Mouse (Mus musculus): Measurements from ENCODE around the gene Lrp5. TPM values are rescaled to one million over a fixed set of nuclear protein-coding genes. Genes with fewer than 3 reads are reported as not detected.
"Not testable (repeated sequence)": the region's sequence is repeated elsewhere in the genome, so short reads cannot be mapped to it uniquely, and the experiment has no call there.

Lrp5 gene
- polyA plus RNA-seq, 1 experiment from 2014 or later: 2.3 TPM

DNA sequence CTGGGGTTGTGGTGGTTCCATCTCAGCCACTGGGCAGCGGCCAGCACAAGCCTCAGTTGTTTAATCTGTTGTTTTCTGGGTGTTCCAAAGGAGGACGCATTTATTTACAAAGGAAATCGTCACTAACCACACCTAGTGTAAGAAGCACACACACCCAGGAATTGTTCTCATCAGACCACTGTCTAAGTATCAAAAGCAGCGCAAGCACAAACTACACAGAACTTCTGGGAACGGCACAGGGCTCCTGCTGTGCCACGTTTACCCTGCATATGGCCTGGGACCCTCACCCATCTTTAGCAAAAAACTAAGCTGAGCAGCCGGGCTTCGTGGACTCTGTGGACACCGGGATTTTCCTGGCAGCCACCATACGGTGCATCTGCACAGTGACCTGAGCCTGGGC lies 17.8 kb downstream of the Lrp5 start:
- Histone ChIP-seq H3K27ac (replicated peaks) (no peak overlapping the region), H3K9ac (replicated peaks) (no peak overlapping the region), H3K27me3 (no peaks in the 10 kb centered on the region), H3K4me1 (peaks cover 14% of the 10 kb centered on the region), H3K36me3 (no peaks in the 10 kb centered on the region), H3K9me3 (no peaks in the 10 kb centered on the region), H3K4me3 (no peak overlapping the region), H3K4me2 (replicated peaks) (no peak overlapping the region)
- ATAC-seq (replicated peaks): no peak
- WGBS: 80% methylated on average over 10 of the region's 10 CpGs

DNA sequence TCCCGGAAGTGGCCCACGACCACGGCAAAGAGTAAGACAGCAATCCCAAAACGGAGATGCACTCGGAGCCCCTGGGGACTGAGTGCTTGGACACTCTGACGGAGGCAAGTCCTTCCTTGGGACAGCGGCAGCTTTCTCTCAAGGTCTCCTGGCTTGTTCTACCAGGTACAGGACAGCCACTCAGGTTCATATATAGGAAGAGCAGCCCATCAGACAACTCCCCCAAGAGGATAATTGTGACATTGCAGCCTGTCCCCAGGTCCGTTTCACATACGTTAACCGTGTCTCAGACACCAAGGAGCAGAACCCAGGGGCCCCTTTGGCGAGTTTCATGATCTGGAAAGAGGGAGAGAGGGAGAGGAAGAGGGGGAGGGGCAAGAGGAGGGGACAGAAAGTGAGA lies 18.4 kb downstream of the Lrp5 start:
- no peak overlapping the region for H3K27ac ChIP-seq (replicated peaks)
- H3K27me3 ChIP-seq: no peaks in the 10 kb centered on the region
- H3K9me3 ChIP-seq: no peaks in the 10 kb centered on the region
- H3K4me2 ChIP-seq (replicated peaks): no peak overlapping the region
- no peak for ATAC-seq (replicated peaks)
- no peaks in the 10 kb centered on the region for H3K36me3 ChIP-seq
- 82% methylated on average over 11 of the region's 11 CpGs for WGBS
- H3K4me3 ChIP-seq: no peak overlapping the region
- no peak overlapping the region for H3K9ac ChIP-seq (replicated peaks)
- peaks cover 16% of the 10 kb centered on the region for H3K4me1 ChIP-seq

DNA sequence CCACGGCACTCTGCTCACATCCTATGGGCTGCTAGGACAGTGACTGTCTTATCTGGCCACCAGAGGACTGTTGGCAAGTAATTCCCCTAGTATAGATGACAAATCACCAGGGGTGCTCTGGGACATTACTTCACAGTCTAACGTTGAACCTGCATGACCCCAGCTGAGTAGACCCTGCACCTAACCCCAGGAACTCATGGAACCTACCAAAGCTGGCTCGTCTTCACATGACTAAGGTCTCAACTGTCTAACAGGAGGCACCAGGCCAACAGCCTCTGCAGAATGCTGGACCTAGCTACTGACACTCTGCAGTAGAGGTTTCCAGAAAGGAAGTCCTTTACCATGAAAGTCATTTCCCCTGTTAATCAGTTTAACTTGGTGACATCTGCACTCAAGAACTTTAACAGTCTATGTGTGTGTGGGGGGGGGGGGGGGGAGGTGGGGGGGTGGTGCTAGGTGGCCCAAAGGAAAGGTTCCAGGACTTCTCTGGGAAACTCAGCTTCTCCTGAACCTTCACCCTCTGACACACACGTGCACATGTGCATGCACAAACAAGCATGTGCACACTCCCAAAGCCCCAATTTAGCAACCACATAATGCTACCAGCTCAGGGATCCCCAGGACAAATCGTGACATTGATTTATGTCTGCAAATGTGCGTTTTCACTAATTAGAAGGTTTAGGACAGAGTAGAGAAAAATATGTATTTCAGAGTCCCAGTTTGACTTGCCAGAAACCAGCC lies 19.0 kb downstream of the Lrp5 start:
- Histone ChIP-seq H3K27ac (replicated peaks) (no peak overlapping the region), H3K4me2 (replicated peaks) (no peak overlapping the region), H3K4me3 (no peak overlapping the region), H3K4me1 (peaks cover 17% of the 10 kb centered on the region), H3K36me3 (no peaks in the 10 kb centered on the region), H3K9me3 (no peaks in the 10 kb centered on the region), H3K9ac (replicated peaks) (no peak overlapping the region), H3K27me3 (no peaks in the 10 kb centered on the region)
- ATAC-seq (replicated peaks): no peak
- 88% methylated on average over 6 of the region's 6 CpGs for WGBS

DNA sequence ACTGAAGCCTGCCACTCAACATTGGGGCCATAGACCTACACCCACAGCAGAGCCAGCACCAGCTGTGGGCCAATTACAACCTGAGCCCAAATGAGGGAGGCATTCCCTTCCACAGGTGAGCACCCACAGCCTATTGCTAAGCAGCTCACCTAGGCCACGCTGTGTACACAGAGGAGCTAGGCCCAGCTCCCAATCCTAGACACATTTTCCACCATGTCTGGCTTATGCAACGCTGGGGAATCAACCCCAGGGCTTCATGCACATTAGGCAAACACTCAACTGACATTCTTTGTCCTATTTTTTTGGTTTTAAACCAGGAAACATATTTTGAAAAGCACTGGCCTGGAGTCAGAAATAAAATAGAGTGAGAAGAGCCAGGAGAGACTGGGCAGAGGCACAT lies 19.7 kb downstream of the Lrp5 start:
- no peak overlapping the region for H3K27ac ChIP-seq (replicated peaks)
- H3K27me3 ChIP-seq: no peaks in the 10 kb centered on the region
- peaks cover 17% of the 10 kb centered on the region for H3K4me1 ChIP-seq
- H3K36me3 ChIP-seq: no peaks in the 10 kb centered on the region
- ATAC-seq (replicated peaks): no peak
- no peak overlapping the region for H3K4me2 ChIP-seq (replicated peaks)
- 79% methylated on average over 2 of the region's 2 CpGs for WGBS
- no peaks in the 10 kb centered on the region for H3K9me3 ChIP-seq
- H3K9ac ChIP-seq (replicated peaks): no peak overlapping the region
- no peak overlapping the region for H3K4me3 ChIP-seq

DNA sequence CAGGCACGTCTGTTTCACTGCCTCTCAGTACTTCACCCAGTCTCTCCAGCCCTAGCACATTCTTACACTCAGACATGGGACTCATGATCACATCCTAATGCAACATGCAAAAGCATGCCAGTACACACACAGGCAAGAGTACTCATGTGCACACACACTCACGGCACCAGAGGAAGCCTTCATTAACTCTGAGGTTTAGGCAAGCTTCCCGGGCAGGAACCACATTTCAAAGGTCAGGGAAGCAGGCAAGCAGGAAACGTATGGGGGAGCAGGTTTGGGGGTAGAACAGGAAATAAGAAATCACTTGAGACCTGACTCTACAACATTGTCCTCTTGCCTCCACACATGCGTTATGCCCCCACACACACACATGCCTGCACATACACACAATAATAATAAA lies 20.9 kb downstream of the Lrp5 start:
- no peaks in the 10 kb centered on the region for H3K9me3 ChIP-seq
- H3K36me3 ChIP-seq: no peaks in the 10 kb centered on the region
- H3K9ac ChIP-seq (replicated peaks): no peak overlapping the region
- H3K27ac ChIP-seq (replicated peaks): no peak overlapping the region
- no peak overlapping the region for H3K4me3 ChIP-seq
- no peak overlapping the region for H3K4me2 ChIP-seq (replicated peaks)
- H3K4me1 ChIP-seq: peaks cover 17% of the 10 kb centered on the region
- 77% methylated on average over 5 of the region's 5 CpGs for WGBS
- H3K27me3 ChIP-seq: no peaks in the 10 kb centered on the region
- ATAC-seq (replicated peaks): no peak

DNA sequence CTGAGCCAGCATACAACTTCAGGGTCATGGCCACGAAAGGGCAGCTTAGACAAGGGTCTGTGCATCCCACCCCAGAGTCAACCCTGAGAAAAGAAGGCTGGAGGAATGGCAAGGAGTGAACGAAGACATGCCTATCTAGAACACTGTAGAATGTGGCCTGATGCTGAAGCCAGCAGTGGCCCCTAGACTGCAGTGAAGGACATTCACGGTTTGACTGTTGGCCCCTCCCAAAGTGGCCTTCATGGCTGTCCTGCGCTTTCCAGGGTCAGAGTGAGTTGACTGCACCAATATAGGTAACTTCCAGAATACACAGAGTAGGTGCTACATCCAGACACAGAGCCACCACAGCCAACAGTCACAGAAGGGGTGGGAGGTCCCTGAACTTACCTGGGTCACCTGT lies 28.4 kb downstream of the Lrp5 start:
- Histone ChIP-seq H3K4me1 (0 out of 2 replicates have a peak, but pooled peaks cover 1% of the 10 kb centered on the region), H3K36me3 (peaks cover 9% of the 10 kb centered on the region), H3K4me2 (replicated peaks) (no peak overlapping the region), H3K27me3 (no peaks in the 10 kb centered on the region), H3K9me3 (no peaks in the 10 kb centered on the region), H3K27ac (replicated peaks) (no peak overlapping the region), H3K4me3 (no peak overlapping the region), H3K9ac (replicated peaks) (no peak overlapping the region)
- WGBS: 96% methylated on average over 4 of the region's 4 CpGs
- no peak for ATAC-seq (replicated peaks)

DNA sequence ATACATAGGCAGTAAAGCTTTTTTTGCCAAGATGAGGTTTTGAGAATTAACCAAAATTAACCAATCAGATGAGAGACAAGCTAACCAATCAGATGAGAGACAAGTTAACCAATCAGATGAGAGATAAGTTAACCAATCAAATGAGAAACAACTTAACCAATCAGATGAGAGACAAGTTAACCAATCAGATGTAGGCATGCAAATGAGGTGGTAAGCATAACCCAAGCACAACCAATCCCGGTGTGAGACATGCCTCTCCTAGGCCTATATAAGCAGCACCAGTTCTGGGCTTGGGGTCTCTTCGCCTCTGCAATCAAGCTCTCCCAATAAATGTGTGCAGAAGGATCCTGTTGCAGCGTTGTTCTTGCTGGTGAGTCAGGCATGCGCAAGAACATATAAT lies 29.3 kb downstream of the Lrp5 start:
- H3K4me1 ChIP-seq; ATAC-seq (replicated peaks); H3K4me3 ChIP-seq; H3K27me3 ChIP-seq; H3K9ac ChIP-seq (replicated peaks); H3K9me3 ChIP-seq; H3K4me2 ChIP-seq (replicated peaks); H3K27ac ChIP-seq (replicated peaks): not testable (repeated sequence)
- WGBS: 98% methylated on average over 4 of the region's 4 CpGs
- H3K36me3 ChIP-seq: peaks cover 12% of the 10 kb centered on the region

DNA sequence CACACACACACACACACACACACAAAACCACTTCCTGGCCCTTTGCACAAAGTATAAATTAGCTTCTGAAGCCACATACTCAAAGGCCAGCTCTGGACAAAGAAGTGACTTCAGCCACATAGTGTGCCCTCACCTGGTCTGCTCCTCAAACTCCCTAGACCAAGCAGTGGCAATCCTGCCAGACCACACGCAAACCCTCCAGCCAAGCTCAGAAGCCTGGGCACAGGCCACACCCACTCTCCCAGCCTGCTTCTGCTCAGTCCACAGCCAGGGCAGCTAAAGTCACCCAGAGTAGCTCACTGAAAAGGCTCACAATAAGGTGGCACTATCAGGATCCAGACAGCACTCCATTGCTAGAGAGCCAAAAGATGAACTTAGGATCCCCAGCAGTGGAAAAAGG lies 30.2 kb downstream of the Lrp5 start:
- H3K36me3 ChIP-seq: peaks cover 22% of the 10 kb centered on the region
- WGBS: 86% methylated on average over 1 of the region's 1 CpGs
- no peaks in the 10 kb centered on the region for H3K4me1 ChIP-seq
- no peaks in the 10 kb centered on the region for H3K9me3 ChIP-seq
- H3K27me3 ChIP-seq: no peaks in the 10 kb centered on the region
- no peak overlapping the region for H3K4me3 ChIP-seq
- H3K27ac ChIP-seq (replicated peaks): no peak overlapping the region
- no peak overlapping the region for H3K9ac ChIP-seq (replicated peaks)
- no peak overlapping the region for H3K4me2 ChIP-seq (replicated peaks)
- no peak for ATAC-seq (replicated peaks)

DNA sequence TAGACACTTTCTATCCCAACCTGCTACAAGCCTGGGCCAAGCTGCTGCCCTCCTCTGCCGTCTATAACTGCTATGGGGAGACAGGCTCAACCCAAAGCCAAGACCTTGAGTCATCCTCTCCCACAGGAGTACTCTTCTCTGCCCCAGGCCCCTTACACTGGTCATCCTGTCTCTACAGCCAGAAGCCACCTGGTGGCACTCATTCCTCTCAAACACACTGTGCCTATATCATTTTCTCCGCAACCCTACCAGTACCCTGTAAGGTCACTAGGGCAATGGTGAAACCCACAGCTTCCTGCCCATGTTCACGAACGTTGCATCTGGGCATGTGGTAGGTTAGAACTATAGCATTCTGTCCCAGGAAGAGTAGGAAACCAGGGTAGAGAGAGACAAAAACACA lies 31.4 kb downstream of the Lrp5 start:
- H3K4me3 ChIP-seq: no peak overlapping the region
- no peak for ATAC-seq (replicated peaks)
- 88% methylated on average over 4 of the region's 4 CpGs for WGBS

DNA sequence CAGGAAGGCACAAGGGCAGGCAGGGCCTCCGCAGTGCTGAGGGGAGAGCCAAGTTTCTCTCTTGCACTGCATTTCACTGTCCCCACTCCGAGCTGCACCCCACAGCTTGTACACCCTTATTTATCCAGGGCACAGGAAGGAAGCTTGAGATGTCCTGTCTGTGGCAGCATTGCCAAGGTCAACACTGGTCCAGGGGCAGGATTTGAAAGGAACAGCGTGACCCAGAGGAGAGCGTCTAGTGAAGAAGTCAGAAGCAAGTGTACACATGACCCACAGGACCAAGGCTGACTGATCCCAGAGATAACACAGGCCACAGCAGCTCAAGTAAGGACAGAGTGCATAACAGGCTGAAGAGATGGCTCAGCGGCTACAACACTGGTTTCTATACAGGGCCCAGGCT lies 32.3 kb downstream of the Lrp5 start:
- WGBS: 87% methylated on average over 5 of the region's 5 CpGs
- no peaks in the 10 kb centered on the region for H3K27me3 ChIP-seq
- ATAC-seq (replicated peaks): no peak
- H3K4me2 ChIP-seq (replicated peaks): no peak overlapping the region
- no peak overlapping the region for H3K9ac ChIP-seq (replicated peaks)
- no peak overlapping the region for H3K27ac ChIP-seq (replicated peaks)
- H3K4me3 ChIP-seq: no peak overlapping the region
- H3K4me1 ChIP-seq: no peaks in the 10 kb centered on the region
- no peaks in the 10 kb centered on the region for H3K9me3 ChIP-seq
- peaks cover 23% of the 10 kb centered on the region for H3K36me3 ChIP-seq

More for the DNA sequence above, 31.4 kb downstream of the Lrp5 start:
- Histone ChIP-seq H3K27me3 (no peaks in the 10 kb centered on the region), H3K9ac (replicated peaks) (no peak overlapping the region), H3K4me1 (no peaks in the 10 kb centered on the region), H3K27ac (replicated peaks) (no peak overlapping the region), H3K36me3 (peaks cover 23% of the 10 kb centered on the region), H3K4me2 (replicated peaks) (no peak overlapping the region), H3K9me3 (no peaks in the 10 kb centered on the region)

DNA sequence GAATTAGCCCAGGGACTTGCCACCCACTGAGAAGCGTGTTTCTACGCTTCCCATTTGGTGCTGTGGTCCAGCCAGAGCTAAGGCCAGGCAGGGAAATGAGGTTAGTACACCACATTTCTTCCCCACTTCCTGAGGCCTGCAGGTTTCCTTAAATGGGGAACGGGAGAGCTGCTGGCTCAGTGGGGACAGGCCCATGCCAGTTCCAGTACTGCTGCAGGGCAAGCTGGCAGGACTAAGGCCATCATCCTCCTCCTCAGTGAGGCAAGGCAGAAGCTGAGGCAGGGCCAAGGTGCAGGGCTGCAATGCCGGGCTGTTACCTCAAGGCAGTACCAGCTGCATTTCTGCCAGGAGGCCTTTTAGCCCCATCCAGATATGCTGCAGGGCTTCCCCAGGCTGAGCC lies 32.9 kb downstream of the Lrp5 start:
- ATAC-seq (replicated peaks): no peak
- H3K27ac ChIP-seq (replicated peaks): no peak overlapping the region
- no peaks in the 10 kb centered on the region for H3K27me3 ChIP-seq
- H3K4me3 ChIP-seq: no peak overlapping the region
- no peak overlapping the region for H3K4me2 ChIP-seq (replicated peaks)
- H3K36me3 ChIP-seq: peaks cover 22% of the 10 kb centered on the region
- H3K9me3 ChIP-seq: no peaks in the 10 kb centered on the region
- H3K9ac ChIP-seq (replicated peaks): no peak overlapping the region
- H3K4me1 ChIP-seq: no peaks in the 10 kb centered on the region
- WGBS: 92% methylated on average over 4 of the region's 4 CpGs

DNA sequence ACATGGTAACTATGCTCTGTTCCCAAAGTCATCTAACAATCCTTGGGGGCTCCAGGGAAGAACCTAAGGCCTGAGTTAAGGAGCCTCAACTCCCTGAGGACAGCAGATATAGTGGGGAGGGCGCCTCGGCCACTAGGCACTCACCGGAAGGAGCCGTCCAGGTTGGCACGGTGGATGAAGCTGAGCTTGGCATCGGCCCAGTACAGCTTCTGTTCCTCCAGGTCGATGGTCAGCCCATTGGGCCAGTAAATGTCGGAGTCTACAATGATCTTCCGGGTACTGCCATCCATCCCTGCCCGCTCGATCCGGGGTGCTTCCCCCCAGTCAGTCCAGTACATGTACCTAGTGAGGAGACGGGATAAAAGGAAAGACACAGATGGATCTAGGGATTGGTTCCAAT lies 34.4 kb downstream of the Lrp5 start:
- Histone ChIP-seq H3K27ac (replicated peaks) (no peak overlapping the region), H3K4me1 (no peaks in the 10 kb centered on the region), H3K4me2 (replicated peaks) (no peak overlapping the region), H3K9me3 (no peaks in the 10 kb centered on the region), H3K4me3 (no peak overlapping the region), H3K36me3 (peaks cover 14% of the 10 kb centered on the region), H3K27me3 (no peaks in the 10 kb centered on the region), H3K9ac (replicated peaks) (no peak overlapping the region)
- no peak for ATAC-seq (replicated peaks)
- 97% methylated on average over 13 of the region's 13 CpGs for WGBS

DNA sequence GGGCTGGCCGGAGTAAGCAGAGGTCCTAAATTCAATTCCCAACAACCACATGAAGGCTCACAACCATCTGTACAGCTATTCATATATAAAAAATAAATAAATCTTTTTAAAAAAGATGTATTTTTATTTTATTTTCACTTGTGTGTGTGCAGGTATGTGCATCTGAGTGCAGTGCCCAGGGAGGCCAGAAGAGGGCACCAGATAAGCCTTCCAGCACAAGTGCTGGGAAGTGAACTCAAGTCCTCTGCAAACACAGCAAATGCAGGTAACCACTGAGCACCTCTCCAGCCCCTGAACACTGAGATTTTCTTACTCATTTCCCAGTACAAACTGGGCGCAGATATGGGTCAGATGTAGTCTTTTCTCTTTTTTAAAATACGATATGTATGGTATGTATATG lies 35.1 kb downstream of the Lrp5 start:
- no peak for ATAC-seq (replicated peaks)
- no peaks in the 10 kb centered on the region for H3K27me3 ChIP-seq
- H3K36me3 ChIP-seq: peaks cover 14% of the 10 kb centered on the region
- no peak overlapping the region for H3K4me2 ChIP-seq (replicated peaks)
- H3K27ac ChIP-seq (replicated peaks): no peak overlapping the region
- no peak overlapping the region for H3K9ac ChIP-seq (replicated peaks)
- WGBS: 100% methylated on average over 3 of the region's 3 CpGs
- no peaks in the 10 kb centered on the region for H3K4me1 ChIP-seq
- no peak overlapping the region for H3K4me3 ChIP-seq
- H3K9me3 ChIP-seq: no peaks in the 10 kb centered on the region

Measured in forebrain, embryonic 15.5 days (tissue).